Mouse (Mus musculus) E14TG2a.4 (cell line): ENCODE results near the gene Mccc1.

Experiments used
- CTCF ChIP-seq: conservative IDR thresholded peaks from 2 replicates; pipeline ENCODE4 v1.5.1; 2014; ENCODE audit warnings: low read length
- POU5F1 ChIP-seq: IDR thresholded peaks from 2 replicates; pipeline ENCODE4 v1.6.1; 2014; ENCODE audit warnings: low read length, borderline replicate concordance

DNA sequence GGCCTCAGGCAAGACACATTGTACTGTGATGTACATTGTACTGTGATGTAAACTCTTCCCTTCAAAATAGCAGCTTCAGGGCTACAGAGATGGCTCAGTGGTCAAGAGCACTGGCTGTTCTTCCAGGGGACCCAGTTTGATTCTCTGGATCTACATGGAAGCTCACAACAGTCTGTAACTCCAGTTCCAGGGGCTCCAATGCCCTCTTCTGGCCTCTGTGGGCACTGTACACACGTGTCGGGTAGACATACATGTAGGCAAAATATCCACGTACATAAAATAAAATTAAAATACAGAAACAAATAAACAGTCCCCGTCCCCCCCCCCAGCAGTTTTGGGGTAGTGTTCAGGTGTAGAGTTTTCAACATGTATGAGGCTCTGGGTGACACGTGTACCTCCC, 37.5 kb downstream of the Mccc1 start:
- TF ChIP-seq CTCF (0 out of 2 replicates have a peak, but pooled peaks have one; percentile 8), POU5F1 (no peak)
